Mouse (Mus musculus) skeletal muscle tissue, postnatal 0 days (tissue): Measurements from ENCODE around the gene Cyp11a1. TPM values are rescaled to one million over a fixed set of nuclear protein-coding genes. Genes with fewer than 3 reads are reported as not detected.

Experiments
- polyA plus RNA-seq: library from polyadenylated mRNA; unstranded; fragments of >200 nt; fragmentation: Nextera tagmentation; extraction: Ambion mirVana; gene quantifications from 2 replicates; pipeline ENCODE4 v1.2.1, GENCODE M21; 2015

The Cyp11a1 gene
- 13.9 and 25.2 TPM in 2 replicates for polyA plus RNA-seq

DNA sequence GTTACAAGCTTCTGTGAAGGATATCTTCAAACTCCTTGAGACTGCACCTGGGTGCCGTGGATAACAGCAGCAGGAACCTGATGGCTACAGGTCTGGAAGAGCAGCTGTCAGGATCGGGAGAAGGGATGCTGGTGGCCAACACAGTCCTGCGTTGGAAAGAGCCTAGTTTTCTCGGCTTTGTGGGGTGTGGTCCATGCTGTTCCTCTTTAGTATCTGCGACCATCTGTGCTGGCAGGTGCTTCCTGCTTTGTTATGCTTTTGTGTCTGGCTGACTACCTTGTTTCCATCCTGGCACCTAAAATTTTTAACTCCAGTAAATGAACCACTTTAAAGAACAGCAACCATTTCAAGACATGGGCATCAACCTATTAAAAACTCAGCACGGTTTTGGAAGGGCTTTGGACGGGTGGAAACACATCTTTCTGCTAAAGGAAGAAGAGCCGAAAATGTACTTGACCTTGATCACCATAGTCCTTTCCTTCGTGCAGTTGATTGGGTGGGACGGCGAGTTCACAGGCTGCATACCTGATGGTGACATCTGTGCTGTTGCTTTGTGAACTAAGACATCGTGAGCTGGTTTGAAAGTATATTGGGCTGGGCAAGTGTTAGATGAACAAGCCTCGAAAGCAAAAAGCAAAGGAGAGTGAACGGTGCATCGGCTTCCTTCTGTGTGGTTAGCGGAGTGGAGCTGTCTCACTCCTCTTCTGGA, at the start of gene Cyp11a1:
TSS of gene Cyp11a1 (plus strand) at position 659 of the 709 bp plus-strand sequence.

DNA sequence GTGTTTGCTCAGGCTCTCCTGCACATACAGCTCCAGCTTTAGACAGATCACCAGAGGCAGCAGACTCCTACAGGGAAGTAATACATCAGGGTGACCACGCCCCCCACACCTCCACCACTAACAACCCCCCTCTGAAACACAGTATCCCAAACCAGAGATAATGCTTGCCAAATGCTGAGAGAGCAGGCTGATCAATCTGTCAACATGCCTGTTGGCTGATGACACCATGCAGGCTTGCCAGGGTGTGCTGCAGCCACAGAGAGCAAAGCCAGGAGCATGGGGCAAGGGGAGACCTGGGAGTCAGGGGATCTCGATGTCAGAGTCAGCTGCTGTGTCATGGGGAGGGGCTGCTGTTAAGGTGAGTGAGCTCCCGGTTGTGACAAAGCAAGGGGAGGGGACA, 57.3 kb downstream of the Cyp11a1 start, which contains the start of gene Stra6:
TSS of gene Stra6 (plus strand) at position 258 of the 400 bp plus-strand sequence.

Other genes with a start within 250 kb of the Cyp11a1 start
- gene Clk3, start 240.6 kb upstream of the Cyp11a1 start, polyA plus RNA-seq, result 33.6 and 34.7 TPM in 2 replicates
- 2.7 and 2.9 TPM in 2 replicates for gene Arid3b, start 169.6 kb upstream of the Cyp11a1 start, polyA plus RNA-seq
- gene Ubl7, start 95.4 kb upstream of the Cyp11a1 start, polyA plus RNA-seq, result 81.2 and 90.4 TPM in 2 replicates
- 0.36 and 0.85 TPM in 2 replicates for gene Sema7a, start 66.3 kb upstream of the Cyp11a1 start, polyA plus RNA-seq
- 0.36 and 0.45 TPM in 2 replicates for gene Stra6, start 57.4 kb downstream of the Cyp11a1 start, polyA plus RNA-seq
- gene Ccdc33, start 112.4 kb downstream of the Cyp11a1 start, polyA plus RNA-seq, result 0.16 TPM in 1 of 2 replicates, not detected in the other
- gene Islr, start 197.9 kb downstream of the Cyp11a1 start, polyA plus RNA-seq, result 121 and 144 TPM in 2 replicates
- 0.40 and 0.56 TPM in 2 replicates for gene Islr2, start 197.9 kb downstream of the Cyp11a1 start, polyA plus RNA-seq
- 6.0 and 7.2 TPM in 2 replicates for gene Pml, start 243.4 kb downstream of the Cyp11a1 start, polyA plus RNA-seq
- 16.5 and 19.1 TPM in 2 replicates for gene Stoml1, start 246.8 kb downstream of the Cyp11a1 start, polyA plus RNA-seq